Mouse (Mus musculus) lung, postnatal 10 days (tissue): ENCODE measurements at regions not wholly inside any gene's neighbourhood (a gene's known extent, or its start where the extent isn't known, plus 50 kb on each side); places are given as distances from the start of the nearest gene placed in this dataset.
A peak's percentile ranks its signal among the peaks of the same experiment; 100 is the strongest.
"Not testable (repeated sequence)": the region's sequence is repeated elsewhere in the genome, so short reads cannot be mapped to it uniquely, and the experiment has no call there.

ENCODE experiments used
- DNase-seq: peaks from one replicate; pipeline ENCODE4 v3.0.0; 2021

- DNase-seq, result no peak
These were observed 199.7 kb upstream of the Slc7a11 start for GRCm38 (mm10) chr3:50643068-50643467.

DNA sequence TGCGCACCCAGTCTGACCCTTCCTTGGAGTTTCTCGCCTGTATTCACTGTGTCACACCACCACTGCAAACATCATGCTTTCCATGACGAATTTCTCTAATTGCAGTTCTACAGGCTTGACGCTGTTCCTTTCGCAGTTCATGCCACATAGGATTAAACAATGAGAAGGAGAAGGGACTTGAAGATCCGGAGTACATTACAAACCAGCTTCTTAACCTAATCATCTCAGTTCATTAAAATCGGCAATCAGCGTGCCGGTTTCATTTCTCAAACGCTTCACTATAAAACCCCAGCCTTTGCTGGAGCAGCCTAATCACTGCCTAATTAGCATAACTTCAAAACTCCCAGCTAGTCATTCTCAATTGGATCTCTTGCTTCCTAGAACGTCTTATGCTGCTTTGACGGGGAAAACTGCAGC, 196.5 kb upstream of the Slc7a11 start:
- DNase-seq, result no peak

DNA sequence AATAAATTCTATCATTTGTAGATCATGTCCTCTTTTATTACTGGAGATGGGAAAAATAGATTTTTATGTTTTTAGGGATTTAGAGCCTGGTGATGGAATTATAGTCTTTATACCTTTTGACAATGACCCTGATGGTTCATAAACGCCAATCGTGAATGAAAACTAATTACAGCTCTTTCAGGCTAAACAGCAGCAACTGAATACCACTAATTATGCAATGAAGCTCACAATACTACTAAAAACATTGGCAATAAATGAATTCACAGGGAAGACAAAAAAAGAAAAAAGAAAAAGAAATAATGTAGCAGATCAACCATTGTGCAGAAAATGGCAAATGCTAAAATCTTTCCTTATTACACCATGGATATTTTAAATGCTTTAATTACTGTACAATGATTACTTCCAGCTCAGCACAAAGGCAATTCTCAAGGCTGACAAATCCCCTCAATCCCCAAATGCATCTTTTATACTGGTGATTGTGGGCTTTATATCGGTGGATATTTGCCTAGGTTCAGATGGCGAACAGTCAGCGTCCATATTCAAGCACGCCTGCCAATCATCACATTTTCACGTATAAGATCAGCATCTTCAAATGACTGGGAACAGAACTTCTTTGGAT, 191.2 kb upstream of the Slc7a11 start:
- DNase-seq, result no peak

DNA sequence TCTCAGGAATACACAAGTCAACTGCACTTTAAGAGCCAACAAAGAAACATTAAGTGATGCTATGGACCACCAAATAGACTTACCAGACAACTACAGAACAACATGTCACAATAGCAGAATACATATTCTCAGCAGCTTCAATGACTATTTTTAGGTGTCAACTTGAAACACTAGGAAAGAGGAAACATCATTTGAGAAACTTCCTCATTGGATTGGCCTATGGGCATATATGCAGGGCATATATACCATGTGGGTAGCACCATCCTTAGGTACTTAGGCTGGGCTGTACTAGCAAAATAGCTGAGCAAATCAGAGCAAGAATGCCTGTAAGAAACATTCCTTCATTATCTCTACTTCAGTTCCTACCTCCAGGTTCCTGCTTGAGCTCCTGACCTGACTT, 187.9 kb upstream of the Slc7a11 start:
- no peak for DNase-seq

GRCm38 (mm10) chr3:50628092-50628696, 184.8 kb upstream of the Slc7a11 start:
- DNase-seq, result peak; percentile 16

GRCm38 (mm10) chr3:50621176-50621575, 177.8 kb upstream of the Slc7a11 start:
- not testable (repeated sequence) for DNase-seq

DNA sequence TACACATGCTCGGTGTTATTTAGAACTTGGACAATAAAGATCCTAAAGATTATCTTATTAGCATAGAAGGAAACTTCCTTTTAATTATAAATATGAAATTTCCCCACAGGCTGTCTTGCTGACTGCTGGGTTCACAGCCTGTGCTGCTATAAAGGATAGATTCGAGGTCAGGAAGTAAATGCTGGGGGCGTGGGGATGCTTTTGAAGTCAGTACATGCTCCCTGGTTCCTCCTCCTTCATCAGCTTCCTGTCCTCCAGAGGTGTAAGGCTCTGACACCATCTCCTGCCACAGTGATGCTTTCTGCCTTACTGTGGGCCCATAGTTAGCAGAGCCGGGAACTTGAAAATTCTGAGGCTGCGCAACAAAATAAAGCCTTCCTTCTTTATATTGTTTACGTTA, 175.6 kb upstream of the Slc7a11 start:
- DNase-seq, result no peak

DNA sequence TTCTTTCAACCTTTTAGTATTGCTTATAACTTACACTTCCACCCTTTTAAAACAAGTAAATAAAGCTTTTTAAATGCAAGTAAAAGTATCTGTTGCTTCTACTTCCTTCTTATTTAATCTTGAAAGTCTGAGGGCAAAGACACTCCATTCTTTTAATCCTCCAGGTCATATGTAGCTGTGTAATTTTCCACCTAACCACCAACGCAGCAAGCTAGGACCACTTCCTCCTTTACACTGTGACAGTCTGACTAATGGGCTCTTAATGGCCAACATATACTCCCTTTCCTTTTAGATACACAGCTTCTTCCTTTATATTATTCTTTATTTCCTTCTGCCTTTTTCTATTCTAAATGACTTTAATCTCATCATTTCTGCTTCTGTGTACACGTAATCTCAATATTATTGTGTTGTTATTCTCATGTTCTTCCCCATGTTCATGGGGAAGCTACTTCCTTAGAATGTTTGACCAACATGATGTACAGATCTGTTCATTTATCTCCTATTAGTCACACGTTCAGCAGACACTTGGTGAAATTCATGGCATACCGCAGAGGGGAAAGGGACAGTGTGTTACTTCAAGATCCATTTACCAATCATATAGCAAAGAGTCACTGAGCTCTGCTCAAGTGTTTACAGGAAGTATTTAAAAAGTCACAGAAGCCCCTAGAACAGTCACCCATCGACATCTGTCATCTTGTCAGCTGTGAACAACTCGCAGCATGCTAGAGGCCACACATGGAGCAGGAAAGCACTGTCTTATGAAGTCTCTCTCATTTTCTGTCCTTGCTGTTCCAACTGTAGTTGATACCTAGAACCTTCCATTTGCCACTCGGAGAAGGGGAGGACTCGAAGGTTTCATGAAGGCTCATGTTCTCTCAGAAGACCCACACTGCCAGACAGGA, 172.2 kb upstream of the Slc7a11 start:
- no peak for DNase-seq

DNA sequence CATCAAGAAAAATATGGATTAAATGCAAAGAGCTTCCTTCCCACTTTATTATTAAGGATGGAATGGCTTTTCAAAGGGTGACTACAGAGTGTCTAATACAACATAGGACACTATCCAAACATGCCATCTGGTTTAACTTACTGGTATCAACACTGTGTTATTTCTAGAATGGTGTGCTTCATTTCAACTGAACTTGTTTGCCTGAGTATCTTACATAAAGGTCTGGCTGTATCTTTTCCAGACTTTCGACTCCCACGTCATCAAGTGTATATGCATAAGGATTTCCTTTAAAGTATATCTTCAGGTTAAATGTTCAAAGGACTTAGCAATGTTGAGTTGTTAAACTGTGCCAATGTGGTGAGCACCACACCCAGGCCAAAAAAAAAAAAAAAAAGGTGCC, 169.6 kb upstream of the Slc7a11 start:
- DNase-seq, result no peak

DNA sequence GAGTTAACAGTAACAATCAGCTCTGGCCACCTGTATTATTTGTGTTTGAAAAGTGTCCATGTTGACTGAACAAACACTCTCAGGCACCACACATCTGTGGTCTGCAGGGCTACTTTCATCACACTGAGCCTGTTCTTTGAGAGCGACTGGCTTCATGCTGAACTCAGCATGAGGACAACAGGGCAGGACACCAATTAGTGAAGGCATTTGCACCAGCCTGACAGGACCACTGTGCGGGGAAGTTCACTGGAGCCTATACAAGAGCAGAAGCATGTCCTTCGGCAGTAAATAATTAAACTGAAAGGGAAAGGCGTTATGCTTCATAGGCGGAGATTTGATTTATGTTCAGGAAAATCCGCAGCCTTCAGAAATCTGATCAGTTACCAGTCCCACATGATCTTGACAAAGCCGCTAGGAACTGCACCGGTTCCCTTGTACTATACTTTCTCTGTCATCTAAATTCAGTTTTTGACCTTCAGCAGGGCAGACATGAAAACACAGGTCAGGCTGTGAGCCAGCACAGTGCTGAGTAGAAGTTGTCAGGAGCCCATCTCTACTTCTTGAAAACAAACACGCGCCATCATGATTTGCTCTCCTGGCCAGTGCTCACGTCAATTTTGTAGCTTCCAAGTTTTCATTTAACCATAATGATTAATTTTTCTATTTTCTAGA, 166.1 kb upstream of the Slc7a11 start:
- DNase-seq, result no peak

GRCm38 (mm10) chr3:50607736-50608135, 164.3 kb upstream of the Slc7a11 start:
- peak; percentile 2 for DNase-seq

DNA sequence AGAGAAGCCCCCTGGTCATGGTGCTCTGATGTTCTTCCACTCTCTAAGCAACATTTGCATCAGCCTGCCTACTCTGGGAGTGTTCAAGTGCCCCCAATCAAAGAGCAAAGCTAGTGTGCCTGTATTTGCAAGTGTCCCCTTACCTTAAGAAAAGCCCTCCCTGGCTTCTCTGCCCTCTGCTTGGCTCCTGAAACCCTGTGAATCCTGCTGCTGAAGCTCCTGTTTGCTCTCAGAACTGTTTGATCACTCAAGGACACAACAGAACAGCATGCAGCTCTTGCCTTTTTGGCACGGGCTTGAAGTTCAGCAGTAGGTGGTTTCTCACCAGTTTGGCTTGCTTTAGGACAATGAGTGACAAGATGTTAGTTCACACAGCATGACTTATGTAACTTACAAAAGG, 163.6 kb upstream of the Slc7a11 start:
- no peak for DNase-seq

DNA sequence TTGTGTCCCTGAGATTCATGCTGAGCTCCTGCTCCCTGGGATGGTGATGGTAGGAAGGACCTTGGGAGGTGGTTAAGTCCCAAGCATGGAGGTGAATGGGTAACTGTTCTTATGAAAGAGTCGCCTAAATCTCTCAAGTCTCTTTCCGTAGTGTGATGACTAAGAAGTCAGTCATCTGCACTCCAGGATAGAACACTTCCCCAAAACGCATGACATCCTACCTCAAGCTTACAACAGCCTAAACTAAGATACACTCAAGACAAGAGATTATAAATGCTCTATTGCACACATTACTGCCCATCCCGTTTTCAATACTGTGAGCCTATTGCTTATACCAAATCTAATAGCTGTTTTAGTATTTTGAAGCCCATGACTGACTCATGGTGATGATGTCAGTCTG, 162.3 kb upstream of the Slc7a11 start:
- no peak for DNase-seq

DNA sequence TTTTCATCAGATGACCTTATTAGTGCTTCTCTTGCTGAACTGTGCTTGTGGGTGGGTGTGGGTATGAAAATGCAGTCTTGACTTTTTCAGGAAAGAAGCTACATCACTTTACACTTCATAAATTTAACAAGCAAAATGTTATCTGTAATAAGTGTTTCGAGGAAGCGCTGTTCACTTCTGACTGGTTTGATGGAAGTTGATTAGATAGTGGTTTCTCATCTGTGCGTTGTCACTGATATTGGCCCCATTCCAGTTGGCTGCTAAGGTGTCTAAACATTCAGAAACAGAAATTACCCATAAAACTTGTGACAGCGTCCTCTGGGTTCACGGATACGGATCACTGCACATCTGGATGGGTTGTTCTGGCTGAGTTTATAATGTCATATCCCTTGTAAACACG, 159.8 kb upstream of the Slc7a11 start:
- no peak for DNase-seq

DNA sequence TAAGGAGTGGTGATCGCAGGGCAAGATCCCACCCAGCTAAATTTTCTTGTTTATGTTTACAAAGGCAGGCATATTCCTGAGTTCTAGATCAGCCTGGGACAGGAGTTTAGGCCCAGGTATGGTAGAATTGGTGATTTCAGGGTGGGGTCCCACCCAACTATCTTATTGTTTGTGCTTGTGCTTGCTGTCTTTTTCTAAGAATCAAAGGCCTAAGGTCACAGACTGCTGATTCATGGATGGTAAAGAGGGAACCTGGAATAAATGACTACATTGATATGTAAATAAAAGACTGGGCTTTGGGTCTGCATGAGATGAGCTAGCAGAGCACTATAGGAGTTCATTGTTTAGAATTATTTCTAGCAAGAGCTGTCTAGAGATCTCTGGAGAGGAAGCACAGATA, 152.3 kb upstream of the Slc7a11 start:
- DNase-seq, result no peak

DNA sequence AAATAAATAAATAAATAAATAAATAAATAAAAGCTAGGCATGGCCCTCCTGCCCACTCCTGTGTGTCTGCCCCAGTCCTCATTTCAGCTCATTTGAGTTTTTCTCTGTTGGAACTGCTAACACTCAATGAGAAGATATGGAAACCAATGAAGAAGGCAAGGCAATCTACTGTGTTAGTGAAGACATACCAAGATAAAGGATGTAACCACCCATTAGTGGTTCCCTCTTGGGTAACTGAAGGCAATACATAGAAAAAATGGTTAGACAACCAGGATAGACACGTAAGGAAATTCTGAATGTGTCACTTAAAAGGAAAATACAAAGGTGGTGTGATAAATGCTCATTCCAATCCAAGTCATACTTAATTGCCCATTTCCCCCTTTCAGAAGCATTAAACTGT, 140.9 kb upstream of the Slc7a11 start:
- no peak for DNase-seq

DNA sequence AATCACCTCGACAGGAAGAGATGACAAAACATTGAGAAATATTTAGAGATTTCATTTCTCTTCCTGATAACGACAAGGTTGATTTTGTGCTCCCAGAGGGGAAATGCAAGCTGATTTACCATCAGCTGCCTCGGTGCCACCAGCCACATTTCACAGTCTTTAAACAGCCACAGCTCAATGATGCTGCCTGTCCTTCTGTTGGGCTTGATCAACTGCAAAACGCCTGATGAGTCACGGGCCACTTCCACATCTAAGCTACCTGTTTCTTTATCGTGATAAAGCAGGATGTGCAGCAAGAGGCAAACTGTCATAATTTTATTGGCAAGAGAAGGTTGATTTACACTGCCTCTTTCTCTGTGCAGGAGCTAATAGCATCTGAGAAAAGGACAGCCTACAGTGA, 140.1 kb upstream of the Slc7a11 start:
- DNase-seq, result no peak

- DNase-seq, result no peak
These were observed 131.0 kb upstream of the Slc7a11 start for GRCm38 (mm10) chr3:50574388-50574787.

DNA sequence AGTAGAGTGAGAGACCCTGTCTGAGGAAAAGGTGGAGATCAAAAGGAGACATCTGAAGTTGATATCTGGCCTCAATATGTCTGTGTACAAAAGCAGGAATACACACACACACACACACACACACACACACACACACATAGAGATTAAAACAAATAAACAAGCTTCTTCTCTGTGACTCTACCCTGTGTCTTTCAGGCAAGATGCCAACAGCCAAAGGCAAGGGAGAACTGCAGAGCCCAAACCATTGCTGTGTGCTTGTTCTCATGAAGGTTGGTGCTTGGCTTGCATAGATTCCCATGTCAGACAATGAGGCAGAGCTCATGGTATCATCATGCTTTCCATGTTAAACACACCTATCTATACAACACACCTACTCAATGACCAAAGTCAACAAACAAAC, 126.6 kb upstream of the Slc7a11 start:
- DNase-seq, result no peak

- DNase-seq, result peak; percentile 22
These were observed 126.2 kb upstream of the Slc7a11 start for GRCm38 (mm10) chr3:50569565-50569964.

- DNase-seq, result no peak
These were observed 110.7 kb upstream of the Slc7a11 start for GRCm38 (mm10) chr3:50554150-50554549.

- no peak for DNase-seq
These were observed 105.2 kb upstream of the Slc7a11 start for GRCm38 (mm10) chr3:50548568-50548967.

GRCm38 (mm10) chr3:50530654-50531053, 87.2 kb upstream of the Slc7a11 start:
- DNase-seq, result no peak

GRCm38 (mm10) chr3:50524006-50524405, 80.6 kb upstream of the Slc7a11 start:
- no peak for DNase-seq
